Mouse (Mus musculus) midbrain, embryonic 14.5 days (tissue): Measurements from ENCODE around the gene Gm28043. TPM values are rescaled to one million over a fixed set of nuclear protein-coding genes. Genes with fewer than 3 reads are reported as not detected.

Experiments used
- ATAC-seq: fragments of 200-750 bp; cut with Nextera tagmentation; 2 replicates; pipeline ENCODE4 v1.8.0; 2017; ENCODE audit warnings: moderate number of reproducible peaks, moderate library complexity; ENCODE audit not compliant: low FRiP score, low TSS enrichment
- DNase-seq: peaks from one replicate; pipeline ENCODE4 v3.0.0-alpha.2; 2015
- H3K27ac ChIP-seq: fragments of 300-500 bp; sonication (generic); replicated peaks from 2 replicates; pipeline ENCODE4 v1.5.1; 2014; ENCODE audit warnings: mild to moderate bottlenecking, low read depth, low read length, moderate library complexity
- H3K27me3 ChIP-seq: fragments of 300-500 bp; sonication (generic); 2 replicates; pipeline ENCODE4 v1.6.1; 2014; ENCODE audit warnings: low read length, control low read depth, mixed read lengths; ENCODE audit not compliant: control insufficient read depth, insufficient read depth
- H3K36me3 ChIP-seq: fragments of 300-500 bp; sonication (generic); 2 replicates; pipeline ENCODE4 v1.6.1; 2014; ENCODE audit warnings: low read length, control low read depth; ENCODE audit not compliant: control insufficient read depth, insufficient read depth
- H3K4me1 ChIP-seq: fragments of 300-500 bp; sonication (generic); 2 replicates; pipeline ENCODE4 v1.6.1; 2014; ENCODE audit warnings: mild to moderate bottlenecking, antibody characterized with exemption, low read length, control low read depth; ENCODE audit not compliant: control insufficient read depth, insufficient read depth
- H3K4me2 ChIP-seq: fragments of 300-500 bp; sonication (generic); 2 replicates; pipeline ENCODE4 v1.6.1; 2014; ENCODE audit warnings: mild to moderate bottlenecking, low read length, moderate library complexity
- H3K4me3 ChIP-seq: fragments of 300-500 bp; sonication (generic); replicated peaks from 2 replicates; pipeline ENCODE4 v1.5.1; 2014; ENCODE audit warnings: low read depth, low read length
- H3K9ac ChIP-seq: fragments of 300-500 bp; sonication (generic); replicated peaks from 2 replicates; pipeline ENCODE4 v1.6.1; 2014; ENCODE audit warnings: mild to moderate bottlenecking, low read length, moderate library complexity
- H3K9me3 ChIP-seq: fragments of 300-500 bp; sonication (generic); 2 replicates; pipeline ENCODE4 v1.6.1; 2016; ENCODE audit warnings: low read length, control low read depth, mixed read lengths; ENCODE audit not compliant: control insufficient read depth
- WGBS: fragments of 180-500 bp; shearing (Covaris S2); extraction: QIAGEN DNeasy Blood & Tissue Kit; methylation state at CpG from one replicate; pipeline ENCODE4 v1.1.7; 2014; 5-methylcytosine and 5-hydroxymethylcytosine counted together
- polyA plus RNA-seq: library from polyadenylated mRNA; unstranded; fragments of >200 nt; fragmentation: Nextera tagmentation; extraction: Ambion mirVana; gene quantifications from 2 replicates; pipeline ENCODE4 v1.2.1, GENCODE M21; 2014

The Gm28043 gene
- 2.0 and 2.9 TPM in 2 replicates for polyA plus RNA-seq

GRCm38 (mm10) chr17:29614115-29615023 is at the start of gene Gm28043, which contains the start of gene Rnf8:
Gene Gm28043, plus strand, starts transcription at chr17:29614876.
Gene Rnf8, plus strand, starts transcription at chr17:29614790.
- Histone ChIP-seq H3K27me3 (no peaks in the 10 kb centered on the region), H3K4me2 (peak within 1 kb of the TSS; percentile 89), H3K4me1 (peaks cover 28% of the 10 kb centered on the region; the same call in 1 of the 2 replicates), H3K27ac (peak within 1 kb of the TSS; percentile 90), H3K4me3 (peak within 1 kb of the TSS; percentile 99), H3K9me3 (no peaks in the 10 kb centered on the region), H3K36me3 (peaks cover 9% of the 10 kb centered on the region), H3K9ac (peak within 1 kb of the TSS; percentile 97)
- 2% methylated on average over 52 of the region's 52 CpGs for WGBS
- DNase-seq, result peak; percentile 97
- ATAC-seq, result peak; percentile 94

- no peaks in the 10 kb centered on the region for H3K4me1 ChIP-seq
- H3K4me3 ChIP-seq, result no peak overlapping the region
- no peak overlapping the region for H3K9ac ChIP-seq
- H3K27me3 ChIP-seq, result no peaks in the 10 kb centered on the region
- H3K9me3 ChIP-seq, result no peaks in the 10 kb centered on the region
- ATAC-seq (no peak), DNase-seq (no peak)
- H3K27ac ChIP-seq, result no peak overlapping the region
- 98% methylated on average over 5 of the region's 5 CpGs for WGBS
- peaks cover 33% of the 10 kb centered on the region for H3K36me3 ChIP-seq
- no peak overlapping the region for H3K4me2 ChIP-seq
These were observed 49.2 kb upstream of the Gm28043 start for GRCm38 (mm10) chr17:29565521-29565920.

GRCm38 (mm10) chr17:29568435-29568834 is 46.2 kb upstream of the Gm28043 start:
- Histone ChIP-seq H3K36me3 (peaks cover 62% of the 10 kb centered on the region), H3K4me2 (no peak overlapping the region), H3K27ac (no peak overlapping the region), H3K9me3 (no peaks in the 10 kb centered on the region), H3K4me1 (no peaks in the 10 kb centered on the region), H3K4me3 (no peak overlapping the region), H3K9ac (no peak overlapping the region), H3K27me3 (no peaks in the 10 kb centered on the region)
- ATAC-seq (no peak), DNase-seq (no peak)
- WGBS, result 94% methylated on average over 15 of the region's 15 CpGs

DNA sequence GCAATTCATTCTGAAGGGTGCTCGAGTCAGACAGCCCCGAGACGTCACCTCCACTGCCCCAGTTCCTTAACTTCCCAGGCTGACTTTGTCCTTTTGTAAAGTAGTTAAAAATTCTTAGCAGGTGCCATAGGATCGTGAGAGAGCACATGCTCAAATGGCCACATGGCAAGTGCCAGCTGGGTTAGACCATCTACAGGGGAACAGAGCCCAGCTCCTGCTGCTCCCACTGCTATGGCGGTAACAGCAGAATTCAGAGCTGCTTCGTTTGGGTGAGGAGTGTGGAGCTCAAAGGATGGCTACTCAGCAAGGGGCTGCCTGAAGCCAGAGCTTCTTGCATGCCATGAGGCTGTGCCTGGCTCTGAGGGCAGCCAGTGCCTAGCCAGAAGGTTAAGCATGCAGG is 44.8 kb upstream of the Gm28043 start:
- Histone ChIP-seq H3K9ac (no peak overlapping the region), H3K27me3 (no peaks in the 10 kb centered on the region), H3K27ac (no peak overlapping the region), H3K4me3 (no peak overlapping the region), H3K9me3 (no peaks in the 10 kb centered on the region), H3K4me2 (no peak overlapping the region), H3K4me1 (no peaks in the 10 kb centered on the region), H3K36me3 (peaks cover 66% of the 10 kb centered on the region)
- no peak for DNase-seq
- 88% methylated on average over 6 of the region's 6 CpGs for WGBS
- no peak for ATAC-seq

- H3K4me2 ChIP-seq, result no peak overlapping the region
- no peaks in the 10 kb centered on the region for H3K9me3 ChIP-seq
- no peaks in the 10 kb centered on the region for H3K4me1 ChIP-seq
- ATAC-seq (no peak), DNase-seq (no peak)
- H3K36me3 ChIP-seq, result peaks cover 83% of the 10 kb centered on the region
- H3K27me3 ChIP-seq, result no peaks in the 10 kb centered on the region
- no peak overlapping the region for H3K4me3 ChIP-seq
- no peak overlapping the region for H3K27ac ChIP-seq
- 89% methylated on average over 4 of the region's 4 CpGs for WGBS
- H3K9ac ChIP-seq, result no peak overlapping the region
These were observed 35.0 kb upstream of the Gm28043 start for GRCm38 (mm10) chr17:29579579-29580126.

DNA sequence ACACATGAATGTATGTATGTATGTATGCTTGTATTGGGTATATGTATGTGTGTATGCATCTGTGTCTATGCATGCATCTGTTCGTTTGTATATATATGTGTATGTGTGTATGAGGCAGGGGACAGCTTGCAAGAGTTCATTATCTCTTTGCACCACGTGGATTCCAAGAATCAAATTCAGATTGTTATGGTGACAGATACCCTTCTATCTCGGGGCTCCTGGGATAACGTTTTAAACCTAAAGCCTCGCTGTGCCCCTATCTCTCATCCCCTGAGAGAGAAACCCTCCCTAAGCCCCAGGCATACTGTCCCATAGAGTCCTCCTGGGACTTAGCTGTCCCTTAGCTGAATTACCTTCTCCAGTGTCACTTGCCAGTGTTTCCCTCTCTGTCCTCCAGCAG is 31.1 kb upstream of the Gm28043 start:
- H3K9me3 ChIP-seq, result no peaks in the 10 kb centered on the region
- H3K36me3 ChIP-seq, result peaks cover 50% of the 10 kb centered on the region
- no peak for ATAC-seq
- H3K27me3 ChIP-seq, result no peaks in the 10 kb centered on the region
- no peak overlapping the region for H3K9ac ChIP-seq
- no peak overlapping the region for H3K4me3 ChIP-seq
- H3K4me2 ChIP-seq, result no peak overlapping the region
- DNase-seq, result no peak
- no peak overlapping the region for H3K27ac ChIP-seq
- no peaks in the 10 kb centered on the region for H3K4me1 ChIP-seq
- 90% methylated on average over 5 of the region's 5 CpGs for WGBS

- DNase-seq, result no peak
- 0 out of 2 replicates have a peak, but pooled peaks cover 4% of the 10 kb centered on the region for H3K4me1 ChIP-seq
- no peak for ATAC-seq
- no peak overlapping the region for H3K9ac ChIP-seq
- H3K4me3 ChIP-seq, result no peak overlapping the region
- WGBS, result 87% methylated on average over 5 of the region's 5 CpGs
- H3K4me2 ChIP-seq, result no peak overlapping the region
- H3K27me3 ChIP-seq, result no peaks in the 10 kb centered on the region
- no peaks in the 10 kb centered on the region for H3K9me3 ChIP-seq
- peaks cover 43% of the 10 kb centered on the region for H3K36me3 ChIP-seq
- H3K27ac ChIP-seq, result no peak overlapping the region
These were observed 30.4 kb upstream of the Gm28043 start for GRCm38 (mm10) chr17:29584306-29584705.

GRCm38 (mm10) chr17:29584737-29585136 is 29.9 kb upstream of the Gm28043 start:
- Histone ChIP-seq H3K9me3 (no peaks in the 10 kb centered on the region), H3K4me3 (no peak overlapping the region), H3K9ac (no peak overlapping the region), H3K27me3 (no peaks in the 10 kb centered on the region), H3K4me2 (no peak overlapping the region), H3K27ac (no peak overlapping the region), H3K36me3 (peaks cover 39% of the 10 kb centered on the region), H3K4me1 (0 out of 2 replicates have a peak, but pooled peaks cover 5% of the 10 kb centered on the region)
- DNase-seq, result no peak
- 83% methylated on average over 3 of the region's 3 CpGs for WGBS
- no peak for ATAC-seq
